Mouse (Mus musculus): ENCODE measurements at regions not wholly inside any gene's neighbourhood (a gene's known extent, or its start where the extent isn't known, plus 50 kb on each side); places are given as distances from the start of the nearest gene placed in this dataset.

- TF ChIP-seq CTCF (IDR thresholded peaks at IDR 0.05; ENCODE audit: low read depth), result no peak
- no peak for TF ChIP-seq EP300 (IDR thresholded peaks at IDR 0.05; ENCODE audit: low read depth)
These were observed 1547.8 kb upstream of the Tenm2 start for GRCm38 (mm10) chr11:38783548-38783947.

All from heart, postnatal 0 days (tissue).